Comparison of ENCODE assay signal across 9 mouse cellular contexts in genomic region chr8:25367806-25368549, GRCm38 (mm10).
DNase-seq lines count a peak whose midpoint lies in the region; ATAC-seq and TF ChIP-seq lines count a peak whose summit lies in the region.
"Had no signal": no experiment of that assay in that cellular context is flagged by ENCODE, and none has a peak within 500 bp of the region (broad histone marks: within the 10 kb centered on the region; RNA-seq: fewer than 3 reads in every experiment).

No protein-coding gene starts in this region.

- no peak for DNase-seq in frontal cortex, postnatal 10 days (ENCODE audit: low spot score in 2 of 2)
- DNase-seq in midbrain, embryonic 10.5 days (ENCODE audit: low spot score): no peak
- no peak for DNase-seq in spleen, postnatal 4 days (ENCODE audit: low spot score in 2 of 2)
- DNase-seq in heart, postnatal 25 days (ENCODE audit: low spot score): no peak

- 8% methylated on average over 15 of the region's 15 CpGs for WGBS in forebrain, embryonic 16.5 days
- WGBS in midbrain, embryonic 10.5 days: 17% methylated on average over 15 of the region's 15 CpGs
- WGBS in intestine, postnatal 0 days: 67% methylated on average over 15 of the region's 15 CpGs

- intact Hi-C loops in heart, postnatal 25 days (cut with DNase I): no loop called here

- TF ChIP-seq POLR2A in ES-Bruce4 (IDR thresholded peaks at IDR 0.05; ENCODE audit: insufficient read depth, low read length): no peak

- H3K27me3 ChIP-seq in ES-Bruce4 (ENCODE audit: control insufficient read depth, insufficient read depth, low read length, poor library complexity, severe bottlenecking): no peaks in the 10 kb centered on the region; the same call in 1 of the 2 replicates
- H3K27me3 ChIP-seq in forebrain, embryonic 16.5 days (replicated peaks; ENCODE audit: control insufficient read depth, insufficient read depth, low read length): no peaks in the 10 kb centered on the region
- H3K27me3 ChIP-seq in midbrain, embryonic 10.5 days (ENCODE audit: low read depth, poor library complexity, severe bottlenecking): peaks cover 40% of the 10 kb centered on the region
- no peaks in the 10 kb centered on the region for H3K27me3 ChIP-seq in intestine, postnatal 0 days (replicated peaks; ENCODE audit: control insufficient read depth, insufficient read depth, low read length)

- no peak for TF ChIP-seq CTCF in ES-Bruce4 (IDR thresholded peaks at IDR 0.05; ENCODE audit: low read depth, low read length)
- no peak for TF ChIP-seq CTCF in intestine, postnatal 0 days (IDR thresholded peaks at IDR 0.05; ENCODE audit: low read depth)

- H3K36me3 ChIP-seq in ES-Bruce4 (ENCODE audit: control insufficient read depth, insufficient read depth, low read length, poor library complexity, severe bottlenecking): no peaks in the 10 kb centered on the region
- H3K36me3 ChIP-seq in forebrain, embryonic 16.5 days (ENCODE audit: control insufficient read depth, insufficient read depth): no peaks in the 10 kb centered on the region
- no peaks in the 10 kb centered on the region for H3K36me3 ChIP-seq in midbrain, embryonic 10.5 days
- no peaks in the 10 kb centered on the region for H3K36me3 ChIP-seq in intestine, postnatal 0 days (ENCODE audit: control insufficient read depth, insufficient read depth)
- H3K36me3 ChIP-seq: stomach, embryonic 15.5 days had no signal

- peak overlapping the region; percentile 18; the same call in 1 of the 2 replicates for H3K9ac ChIP-seq in ES-Bruce4 (ENCODE audit: low read depth, poor library complexity, severe bottlenecking)
- H3K9ac ChIP-seq in forebrain, embryonic 16.5 days (replicated peaks; ENCODE audit: low read depth, low read length): peak overlapping the region; percentile 8; the same call in 1 of the 2 replicates
- H3K9ac ChIP-seq in intestine, postnatal 0 days (ENCODE audit: low read depth, low read length): no peak overlapping the region
- H3K9ac ChIP-seq: stomach, embryonic 15.5 days had no signal

- no peak overlapping the region for H3K27ac ChIP-seq in ES-Bruce4 (ENCODE audit: insufficient read depth, low read length)
- H3K27ac ChIP-seq in forebrain, embryonic 16.5 days (ENCODE audit: low read length): peak overlapping the region; percentile 71
- H3K27ac ChIP-seq in midbrain, embryonic 10.5 days (replicated peaks): peak overlapping the region; percentile 77
- H3K27ac ChIP-seq in intestine, postnatal 0 days (ENCODE audit: low read depth, low read length): no peak overlapping the region
- H3K27ac ChIP-seq: stomach, embryonic 15.5 days had no signal

- no peak overlapping the region for H3K4me3 ChIP-seq in ES-Bruce4 (ENCODE audit: low read depth, low read length)
- no peak overlapping the region for H3K4me3 ChIP-seq in forebrain, embryonic 16.5 days (replicated peaks; ENCODE audit: low read length)
- H3K4me3 ChIP-seq in midbrain, embryonic 10.5 days: peak overlapping the region; percentile 36
- H3K4me3 ChIP-seq in intestine, postnatal 0 days (ENCODE audit: low read depth, low read length): no peak overlapping the region
- H3K4me3 ChIP-seq: stomach, embryonic 15.5 days had no signal

- H3K4me2 ChIP-seq in forebrain, embryonic 16.5 days (ENCODE audit: low read length): peak overlapping the region; percentile 31
- H3K4me2 ChIP-seq in intestine, postnatal 0 days (replicated peaks; ENCODE audit: low read depth): no peak overlapping the region

- H3K4me1 ChIP-seq in ES-Bruce4 (ENCODE audit: control insufficient read depth, insufficient read depth, low read length): no peaks in the 10 kb centered on the region
- peaks cover 15% of the 10 kb centered on the region for H3K4me1 ChIP-seq in forebrain, embryonic 16.5 days (replicated peaks; ENCODE audit: control insufficient read depth, insufficient read depth, low read length)
- peaks cover 25% of the 10 kb centered on the region for H3K4me1 ChIP-seq in midbrain, embryonic 10.5 days
- H3K4me1 ChIP-seq in intestine, postnatal 0 days (replicated peaks; ENCODE audit: control insufficient read depth, insufficient read depth, low read length): no peaks in the 10 kb centered on the region
- H3K4me1 ChIP-seq: stomach, embryonic 15.5 days had no signal

- no peaks in the 10 kb centered on the region for H3K9me3 ChIP-seq in ES-Bruce4 (replicated peaks; ENCODE audit: control insufficient read depth, insufficient read depth, low read length, poor library complexity, severe bottlenecking)
- no peaks in the 10 kb centered on the region for H3K9me3 ChIP-seq in forebrain, embryonic 16.5 days (ENCODE audit: control insufficient read depth, low read length)
- H3K9me3 ChIP-seq in midbrain, embryonic 10.5 days (replicated peaks): no peaks in the 10 kb centered on the region
- H3K9me3 ChIP-seq in intestine, postnatal 0 days (ENCODE audit: control insufficient read depth): no peaks in the 10 kb centered on the region
- H3K9me3 ChIP-seq: stomach, embryonic 15.5 days had no signal

- TF ChIP-seq EP300 in ES-Bruce4 (IDR thresholded peaks at IDR 0.05; ENCODE audit: insufficient read depth, low read depth, low read length): no peak

- ATAC-seq in frontal cortex, adult (ENCODE audit: low TSS enrichment): 0 out of 2 replicates have a peak, but pooled peaks have one; percentile 13
- ATAC-seq in forebrain, embryonic 16.5 days: peak; percentile 83
- ATAC-seq in intestine, postnatal 0 days: no peak

Comparison
In these comparisons a context has a peak if more than half of its experiments do, and no peak if none do; other contexts are left out.
1. H3K27ac ChIP-seq: peak in forebrain, embryonic 16.5 days (single experiment) and midbrain, embryonic 10.5 days (single experiment); none in ES-Bruce4 (single experiment) and intestine, postnatal 0 days (single experiment).